Mouse (Mus musculus) frontal cortex, postnatal 14 days (tissue): ENCODE measurements around the gene Rab8a.
"Not testable (repeated sequence)": the region's sequence is repeated elsewhere in the genome, so short reads cannot be mapped to it uniquely, and the experiment has no call there.

Source experiments
- DNase-seq, 2 experiments: peaks; one replicate each; pipeline ENCODE4 v3.0.0; 2022; ENCODE audit warnings: low spot score in 2 of 2

Gene Rab8a

DNA sequence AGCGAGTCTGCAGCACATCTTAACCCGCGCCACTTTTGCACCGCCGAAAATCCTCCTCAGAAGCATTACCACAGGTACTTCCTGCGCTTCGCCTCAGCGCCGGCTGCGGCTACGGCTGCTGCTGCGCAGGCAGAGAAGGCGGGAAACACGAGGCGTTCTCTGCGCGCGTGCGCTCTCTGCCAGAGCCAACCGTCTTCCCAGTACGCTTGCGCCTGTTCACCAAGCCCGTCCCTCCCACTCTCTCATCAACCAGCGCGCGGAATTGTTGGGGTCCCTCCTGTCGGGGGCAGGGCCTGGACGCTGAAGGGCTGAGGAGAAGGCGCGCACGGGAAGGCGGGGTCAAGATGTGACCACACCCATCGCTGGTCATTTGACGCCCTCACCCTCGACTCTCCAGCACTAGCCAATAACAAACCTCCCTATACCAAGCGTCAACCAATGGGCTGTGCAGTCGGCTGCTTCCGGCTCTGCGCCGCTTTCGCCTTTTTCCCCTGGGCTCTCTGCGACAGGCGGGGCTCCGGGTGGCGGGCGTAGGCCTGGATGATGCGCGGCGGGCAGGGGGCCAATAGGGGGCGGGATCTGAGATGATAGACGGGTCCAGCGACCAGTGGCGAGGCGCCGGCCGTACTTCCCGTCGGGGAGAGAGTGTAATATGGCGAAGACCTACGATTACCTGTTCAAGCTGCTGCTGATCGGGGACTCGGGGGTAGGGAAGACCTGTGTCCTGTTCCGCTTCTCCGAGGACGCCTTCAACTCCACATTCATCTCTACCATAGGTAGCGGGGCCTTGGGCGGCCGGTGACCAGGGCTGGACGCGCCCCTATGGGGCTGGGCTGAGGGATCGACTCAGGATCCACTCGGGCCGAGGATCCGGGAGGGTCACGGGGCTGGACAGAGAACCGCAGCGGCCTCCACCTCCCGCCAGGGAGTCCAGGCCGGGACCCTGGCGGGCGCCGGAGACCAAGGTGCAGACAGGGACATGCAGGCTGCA is at the start of gene Rab8a:
Gene Rab8a (plus strand): TSS at position 494 of the 991 bp plus-strand sequence.
- peak; percentile 100 for DNase-seq

DNA sequence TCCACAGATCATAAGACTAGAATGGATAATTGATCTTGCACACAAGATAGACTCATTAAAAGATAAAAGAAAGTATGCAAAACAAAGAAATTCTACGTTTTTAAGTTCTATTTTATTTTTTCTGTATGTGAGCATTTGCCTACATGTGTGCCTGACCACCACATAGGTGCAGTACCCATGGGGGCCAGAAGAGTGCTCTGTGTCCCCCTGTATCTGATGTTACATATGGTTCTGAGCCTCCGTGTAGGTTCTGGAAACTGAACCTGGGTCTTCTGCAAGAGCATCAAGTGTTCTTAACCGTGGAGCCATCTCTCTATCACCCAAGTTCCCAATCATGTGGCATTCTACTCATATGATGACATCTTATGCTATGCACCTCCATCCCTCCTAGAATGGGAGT is 48.5 kb upstream of the Rab8a start:
- no peak for DNase-seq

DNA sequence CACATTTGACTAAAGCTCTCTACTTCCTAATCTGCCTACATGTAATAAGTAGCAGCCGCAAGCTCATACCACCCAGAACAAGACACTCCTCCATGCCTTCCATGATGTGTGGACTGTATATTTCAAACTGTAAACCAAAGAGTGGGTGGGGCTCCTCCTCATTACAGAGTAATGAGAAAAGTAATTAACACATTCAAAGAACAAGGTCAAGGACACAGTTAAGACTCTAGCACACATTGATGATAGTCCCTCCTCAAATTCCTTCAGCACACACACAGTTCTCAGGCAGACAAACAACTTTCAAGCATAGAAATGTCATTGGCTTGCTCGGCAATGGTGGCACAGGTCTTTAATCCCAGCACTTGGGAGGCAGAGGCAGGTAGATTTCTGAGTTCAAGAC is 45.8 kb upstream of the Rab8a start:
- no peak for DNase-seq

DNA sequence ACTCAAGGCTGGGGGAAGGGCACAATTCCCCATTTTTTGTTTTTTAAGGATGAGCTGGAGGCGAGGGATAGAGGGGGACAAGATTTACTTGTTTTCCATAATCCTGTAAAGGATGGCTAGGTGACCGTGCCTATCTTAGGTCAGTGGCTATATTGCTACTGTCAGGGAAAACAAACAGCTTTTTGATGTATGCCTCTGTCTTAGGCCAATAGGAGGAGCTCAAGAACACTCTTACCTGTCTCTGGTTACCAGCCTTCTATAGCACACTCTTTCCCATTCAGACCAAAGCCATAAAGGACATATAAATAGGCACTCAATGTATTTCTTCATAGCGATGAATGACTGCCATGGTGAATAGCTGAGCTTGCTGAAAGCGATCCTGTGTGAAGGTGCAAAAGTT is 42.4 kb upstream of the Rab8a start:
- no peak for DNase-seq

DNA sequence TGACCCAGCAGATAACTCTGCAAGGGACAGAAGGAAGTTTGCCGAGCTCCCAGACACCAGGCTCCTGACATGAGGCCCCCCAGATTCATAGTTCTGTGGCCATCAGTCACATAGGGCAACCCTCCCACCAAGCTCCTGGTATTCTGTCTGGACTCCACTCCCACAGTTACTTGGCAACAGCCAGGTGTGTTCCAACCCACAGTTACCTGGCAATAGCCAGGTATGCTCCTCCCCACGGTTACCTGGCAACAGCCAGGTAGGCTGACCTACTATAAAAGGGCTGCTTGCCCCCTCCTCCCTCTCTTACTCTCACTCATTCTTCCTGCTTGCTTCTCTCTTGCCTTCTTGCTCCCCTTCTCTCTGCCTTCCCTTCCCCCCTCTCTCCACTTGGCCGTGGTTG is 39.5 kb upstream of the Rab8a start:
- DNase-seq: not testable (repeated sequence)

DNA sequence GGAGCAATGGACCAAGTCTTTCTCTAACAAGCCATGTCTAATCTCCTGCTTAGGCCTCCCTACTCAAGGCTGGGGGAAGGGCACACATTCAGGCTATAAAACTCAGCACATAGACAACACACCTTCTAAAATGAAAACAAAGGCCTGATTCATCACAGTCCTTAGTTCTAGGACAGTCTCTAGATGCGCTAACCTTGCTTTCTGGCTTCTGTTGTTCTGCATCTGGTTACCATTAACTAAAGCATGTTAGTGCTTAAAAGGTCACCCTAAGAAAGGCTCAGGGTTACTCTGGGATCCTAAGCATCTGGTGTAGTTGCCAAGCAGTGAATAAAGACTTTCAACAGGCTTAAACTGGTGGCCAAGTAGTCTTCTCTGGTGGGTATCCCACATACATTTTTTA is 39.0 kb upstream of the Rab8a start:
- no peak for DNase-seq

DNA sequence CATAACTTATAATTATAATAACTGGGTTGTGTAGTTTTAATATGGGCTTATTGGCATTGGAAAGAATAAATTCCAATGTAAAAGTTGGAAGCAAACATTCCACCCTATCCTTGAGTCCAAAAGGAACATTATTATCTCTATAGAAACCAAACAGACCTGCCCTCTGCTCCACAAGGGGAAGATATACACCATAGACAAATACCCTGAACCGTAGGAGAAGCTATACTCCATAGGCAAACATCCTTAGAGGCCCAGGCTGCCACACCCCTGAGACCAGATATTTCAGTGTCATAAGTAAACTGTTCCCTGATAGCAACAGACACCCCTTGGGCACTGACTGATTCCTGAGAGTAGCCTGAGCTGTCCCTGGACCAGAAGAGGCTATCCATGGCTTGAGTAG is 33.2 kb upstream of the Rab8a start:
- DNase-seq: no peak

DNA sequence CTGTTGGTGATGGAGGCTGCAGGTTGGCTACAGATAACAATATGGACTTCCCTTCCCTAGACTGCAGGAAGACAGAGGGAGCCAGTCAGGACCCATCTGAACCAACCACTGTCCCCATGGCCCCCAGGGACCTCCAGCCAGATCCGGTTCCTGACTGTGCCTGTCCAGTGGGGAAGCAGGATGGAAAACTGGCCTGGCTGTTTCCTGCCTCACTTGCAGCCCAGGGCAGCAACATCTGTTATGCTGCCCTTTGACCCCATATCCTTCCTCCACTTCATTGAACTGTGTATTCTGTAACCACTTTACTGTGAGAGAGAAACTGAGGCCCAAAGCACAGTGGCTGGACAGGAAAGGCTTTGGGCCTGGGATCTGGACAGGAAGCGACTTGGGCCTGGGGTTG is 29.7 kb upstream of the Rab8a start:
- DNase-seq: no peak

DNA sequence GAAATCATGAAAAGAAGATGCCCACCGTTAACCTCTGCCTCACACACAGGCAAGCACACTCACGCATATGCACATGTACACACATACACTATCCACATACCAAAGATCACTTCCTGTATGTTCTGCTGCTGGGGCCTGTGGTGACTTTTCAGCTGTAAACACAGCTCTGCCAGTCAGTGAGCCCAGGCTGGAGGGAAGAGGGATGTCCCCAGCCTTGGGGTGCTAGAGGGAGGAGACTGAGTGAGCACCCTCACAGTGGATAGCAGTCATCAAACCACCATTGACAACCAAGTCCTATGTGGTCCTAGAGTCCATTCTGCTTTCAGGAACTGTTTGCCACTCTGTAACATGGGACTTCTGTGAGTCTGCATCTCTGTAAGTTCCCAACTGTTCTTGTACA is 29.1 kb upstream of the Rab8a start:
- no peak for DNase-seq

DNA sequence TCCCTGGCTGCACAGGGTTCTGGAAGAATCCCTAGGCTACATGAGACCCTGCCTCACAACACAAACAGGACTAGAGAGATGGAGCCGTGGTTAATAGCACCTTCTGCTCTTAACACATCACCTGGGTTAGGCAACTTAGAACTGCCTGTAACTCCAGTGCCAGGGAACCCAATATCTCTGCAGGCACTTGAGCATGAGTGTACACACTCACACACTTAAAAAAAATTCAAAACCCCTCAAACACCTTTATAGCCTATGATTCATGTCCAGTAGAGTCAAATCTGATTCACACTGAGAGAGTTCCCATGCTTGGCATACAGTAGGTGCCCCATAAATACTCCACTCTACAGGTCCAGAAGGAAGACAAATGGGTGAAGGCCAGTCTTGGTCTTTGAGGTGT is 28.6 kb upstream of the Rab8a start:
- DNase-seq: no peak

DNA sequence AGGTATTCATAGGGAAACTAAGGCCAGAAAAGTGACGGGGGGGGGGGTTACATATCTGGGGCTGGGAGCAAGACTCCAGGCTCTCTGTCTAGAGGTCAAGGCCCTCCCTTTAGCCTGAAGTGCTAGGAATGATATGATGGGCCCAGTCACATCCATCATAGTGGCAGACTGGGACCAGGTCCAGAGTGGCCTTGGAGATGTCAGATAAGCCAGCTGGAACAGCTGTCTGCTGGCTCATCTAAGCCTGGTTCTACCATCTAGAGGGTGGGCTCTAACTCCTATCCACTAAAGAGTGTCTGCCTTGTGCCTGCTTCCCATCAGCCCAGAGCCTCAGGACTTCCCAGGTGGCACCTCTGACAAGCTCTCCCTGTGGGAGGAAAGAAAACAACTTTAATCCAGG is 28.1 kb upstream of the Rab8a start:
- DNase-seq: no peak

DNA sequence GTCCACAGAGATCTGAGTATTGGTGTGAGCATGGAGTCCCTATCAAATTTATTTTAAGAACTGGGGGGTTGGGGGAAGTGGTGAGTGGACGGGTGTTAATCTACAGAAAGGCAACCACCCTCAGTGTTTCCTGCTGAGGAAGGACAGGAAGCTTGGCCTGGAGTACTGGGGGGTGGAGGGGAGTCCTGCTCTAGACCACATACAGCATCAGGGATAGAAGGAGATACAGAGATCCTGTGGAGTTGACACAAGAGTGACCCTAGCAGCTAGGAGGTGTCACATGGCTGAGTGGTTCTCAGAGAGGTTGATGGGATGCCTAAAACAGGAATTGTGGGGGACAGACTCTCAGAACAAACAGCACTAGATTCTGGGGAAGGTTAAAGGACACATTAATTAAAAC is 27.5 kb upstream of the Rab8a start:
- no peak for DNase-seq

DNA sequence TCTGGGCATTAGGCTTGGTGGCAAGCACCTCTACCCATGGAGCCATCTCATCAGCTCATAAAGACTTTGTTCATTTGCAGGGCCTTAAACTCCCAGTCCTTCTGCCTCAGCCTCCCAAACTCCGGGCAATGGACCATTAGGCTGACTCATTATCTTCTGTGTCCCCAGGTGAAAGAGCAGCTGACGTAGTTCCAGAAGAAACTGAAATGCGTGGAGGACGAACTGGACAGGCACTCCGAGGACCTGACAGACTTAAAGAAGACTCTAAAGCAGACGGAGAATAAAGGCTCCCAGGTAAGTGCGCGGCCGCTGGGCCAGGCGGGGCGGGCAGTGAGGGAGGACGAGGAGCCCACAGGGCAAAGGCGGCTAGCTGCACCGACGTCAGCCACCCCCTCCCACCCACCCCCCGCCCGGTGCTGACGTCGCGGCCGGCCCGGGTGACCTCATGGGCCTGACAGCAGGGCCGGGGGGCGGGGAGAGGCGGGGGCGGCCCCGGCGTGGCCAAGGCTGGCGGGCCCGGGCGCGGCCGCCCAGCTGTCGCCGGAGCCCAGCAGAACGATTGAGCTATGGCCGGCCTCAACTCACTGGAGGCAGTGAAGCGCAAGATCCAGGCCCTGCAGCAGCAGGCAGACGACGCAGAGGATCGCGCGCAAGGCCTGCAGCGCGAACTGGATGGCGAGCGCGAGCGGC is 26.1 kb upstream of the Rab8a start, which contains the start of gene Tpm4:
Gene Tpm4 (plus strand): TSS at position 220 of the 690 bp plus-strand sequence.
- DNase-seq: peak in 1 of 2 experiments; percentile 16

DNA sequence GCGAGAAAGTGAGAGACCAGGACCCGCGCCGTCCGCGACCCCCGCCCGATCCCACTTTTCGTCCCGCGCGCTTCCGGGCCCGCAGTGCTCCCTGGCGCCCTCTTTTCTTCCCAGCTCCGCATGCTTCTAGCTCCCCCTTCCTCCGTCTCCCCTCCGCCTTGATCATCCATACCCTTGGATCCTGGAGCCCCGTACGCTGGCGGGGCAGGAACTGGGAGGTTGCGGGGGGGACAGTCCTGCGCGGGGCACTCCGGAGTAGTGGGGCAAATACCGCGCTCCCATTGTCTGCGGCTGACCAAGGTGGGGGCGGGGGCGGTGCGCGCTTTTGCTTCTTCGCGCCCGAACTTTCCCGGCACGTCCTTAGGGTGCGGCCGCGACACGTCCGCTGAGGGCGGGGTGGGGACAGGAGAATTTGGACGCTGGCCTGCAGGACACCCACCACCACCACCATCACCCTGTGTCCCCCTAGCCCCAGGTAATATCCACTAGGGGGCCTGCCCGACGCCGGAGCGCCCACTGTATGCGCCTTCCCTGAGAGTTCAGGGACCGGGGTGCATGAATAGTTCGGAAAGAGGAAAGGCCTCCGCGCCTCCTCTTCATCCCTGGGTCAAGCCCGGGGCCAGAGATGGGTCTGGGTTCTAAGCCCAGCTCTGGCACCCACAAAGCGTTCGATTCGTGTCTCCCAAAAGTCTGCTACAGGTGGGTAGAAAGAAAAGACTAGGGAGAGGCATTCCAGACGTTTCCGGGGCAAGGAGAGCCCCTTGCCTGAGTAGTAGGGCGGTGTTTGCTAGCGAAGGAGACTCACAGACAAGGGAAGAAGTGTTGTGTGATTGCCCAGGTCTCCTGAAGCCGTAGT is 25.3 kb upstream of the Rab8a start:
- DNase-seq: no peak

DNA sequence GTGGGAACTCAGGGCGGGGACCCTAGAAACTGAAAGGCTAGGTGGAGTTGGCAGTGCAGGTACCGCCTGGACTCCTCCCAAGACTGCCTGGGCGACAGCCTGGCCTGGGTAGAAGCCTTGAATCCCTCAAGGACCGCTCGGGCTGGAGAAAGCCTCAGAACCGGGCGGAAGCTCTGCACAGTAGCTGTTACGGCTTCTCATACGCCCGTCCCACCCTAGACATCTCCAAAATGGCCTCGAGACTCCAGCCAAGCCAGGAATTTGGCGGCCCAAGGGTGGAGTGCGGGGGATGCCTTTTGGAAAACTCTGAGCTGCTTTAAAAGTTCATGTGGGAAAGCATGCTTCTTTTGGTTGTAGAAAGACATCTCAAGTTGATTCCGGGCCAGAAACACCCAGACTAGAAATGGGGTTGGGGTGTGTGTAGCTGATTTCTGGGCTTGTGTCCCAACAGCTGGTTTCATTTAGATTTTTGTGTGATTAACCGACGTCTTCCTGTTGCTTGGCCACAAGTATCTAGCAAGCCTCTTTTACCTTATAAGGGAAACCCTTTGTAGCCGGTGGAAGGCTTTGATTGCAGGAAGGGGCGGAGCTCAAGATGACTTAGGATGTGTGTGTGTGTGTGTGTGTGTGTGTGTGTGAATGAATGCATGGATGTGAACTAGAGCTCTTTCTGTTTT is 24.6 kb upstream of the Rab8a start:
- DNase-seq: peak; percentile 14 to 31

DNA sequence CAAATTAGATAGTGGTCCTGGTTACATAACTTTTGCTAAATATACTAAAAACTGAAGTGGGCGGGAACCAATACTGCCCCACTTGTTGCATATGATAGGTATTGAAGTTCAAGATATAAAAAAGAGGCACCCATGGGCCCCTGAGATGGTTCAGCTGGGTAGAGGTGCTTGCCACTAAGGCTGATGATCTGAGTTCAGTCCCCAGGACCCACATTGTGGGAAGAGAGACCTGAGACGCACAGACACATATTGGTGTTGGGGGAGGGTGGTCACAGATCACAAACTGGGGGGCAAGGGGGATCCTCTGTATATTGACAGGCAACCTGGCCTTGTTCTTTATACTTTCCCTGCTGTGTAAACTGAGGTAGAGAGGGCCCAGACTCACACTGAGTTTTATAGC is 23.6 kb upstream of the Rab8a start:
- DNase-seq: no peak

DNA sequence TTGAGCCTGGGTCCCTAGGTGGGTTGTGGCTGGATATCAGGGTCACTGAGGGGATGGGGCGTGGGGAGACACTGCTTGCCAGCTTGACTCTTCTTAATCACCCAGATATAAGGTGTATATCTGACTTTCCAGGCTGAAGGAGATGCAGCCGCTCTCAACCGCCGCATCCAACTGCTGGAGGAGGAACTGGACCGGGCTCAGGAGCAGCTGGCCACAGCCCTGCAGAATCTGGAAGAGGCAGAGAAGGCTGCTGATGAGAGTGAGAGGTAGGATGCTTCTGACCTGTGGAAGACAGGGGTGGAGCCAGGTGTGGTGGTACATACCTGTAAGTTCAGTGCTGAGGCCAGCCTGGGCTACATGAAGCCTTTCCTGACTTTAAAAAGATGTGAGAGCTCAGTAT is 22.5 kb upstream of the Rab8a start:
- DNase-seq: no peak

DNA sequence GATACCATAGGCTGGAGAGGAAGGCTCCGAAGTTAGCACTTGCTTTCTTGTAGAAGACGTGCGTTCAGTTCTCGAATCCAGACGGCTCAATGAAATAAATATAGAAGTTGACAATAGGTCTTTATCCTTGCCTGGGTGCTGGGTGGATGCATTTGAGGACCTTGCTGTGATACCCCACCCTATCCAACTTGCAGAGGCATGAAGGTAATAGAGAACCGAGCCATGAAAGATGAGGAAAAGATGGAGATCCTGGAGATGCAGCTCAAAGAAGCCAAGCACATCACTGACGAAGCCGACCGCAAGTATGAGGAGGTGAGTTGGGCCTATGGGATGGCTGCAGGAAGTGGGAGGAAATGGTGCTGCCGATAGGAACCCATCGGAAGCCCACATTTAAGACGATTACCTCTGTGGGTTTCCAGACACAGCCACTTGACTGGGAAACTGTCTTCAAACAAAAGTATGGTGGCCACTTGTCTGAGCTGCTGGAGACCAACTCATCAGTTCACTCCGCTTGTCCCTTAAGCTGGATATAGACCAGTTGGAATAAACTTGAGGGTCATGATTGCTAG is 17.7 kb upstream of the Rab8a start:
- no peak for DNase-seq

DNA sequence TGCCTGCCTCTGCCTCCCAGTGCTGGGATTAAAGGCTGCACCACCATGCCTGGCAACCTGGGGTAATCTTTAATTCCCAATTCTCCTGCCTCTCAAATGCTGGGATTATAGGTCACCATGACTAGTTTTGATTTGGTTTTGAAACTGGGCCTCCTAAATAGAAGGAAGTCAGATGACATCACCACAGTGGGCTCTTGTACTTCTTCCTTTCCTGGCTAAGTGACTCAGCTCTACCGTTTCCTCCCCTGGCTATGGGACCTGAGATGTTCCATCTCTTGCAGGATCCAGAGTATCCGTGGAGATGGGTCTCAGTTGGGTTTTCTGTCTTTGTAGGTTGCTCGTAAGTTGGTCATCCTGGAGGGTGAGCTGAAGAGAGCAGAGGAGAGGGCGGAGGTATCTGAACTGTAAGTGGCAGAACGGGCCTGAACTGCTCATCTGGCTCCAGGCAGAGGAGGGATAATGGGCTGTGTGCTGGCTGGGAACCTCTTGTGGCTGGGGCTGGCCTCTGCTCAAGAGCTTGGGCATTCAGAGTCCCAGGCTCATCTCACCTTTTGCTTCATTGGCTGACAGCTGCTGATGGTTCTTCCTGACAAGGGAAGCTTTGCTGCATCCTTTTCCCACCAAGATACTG is 16.5 kb upstream of the Rab8a start:
- no peak for DNase-seq

DNA sequence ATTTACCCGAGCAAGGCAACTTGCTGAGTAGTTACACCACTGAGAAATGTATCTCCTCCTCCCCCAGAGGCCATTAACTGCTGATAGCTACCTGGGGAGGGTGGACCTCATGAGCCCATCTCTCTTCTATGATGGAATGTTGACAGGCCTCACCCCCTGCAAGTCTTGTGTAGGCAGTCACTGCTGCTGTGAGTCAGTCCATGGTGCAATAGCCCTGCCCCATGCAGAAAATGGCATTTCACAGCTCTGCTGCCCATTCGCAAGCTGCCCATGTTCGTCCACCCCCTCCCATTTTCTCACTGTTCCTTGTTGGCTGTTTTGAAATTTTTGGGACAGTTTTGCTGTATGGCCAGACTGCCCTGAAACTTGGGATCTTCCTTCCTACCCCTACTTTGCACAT is 15.5 kb upstream of the Rab8a start:
- no peak for DNase-seq

DNA sequence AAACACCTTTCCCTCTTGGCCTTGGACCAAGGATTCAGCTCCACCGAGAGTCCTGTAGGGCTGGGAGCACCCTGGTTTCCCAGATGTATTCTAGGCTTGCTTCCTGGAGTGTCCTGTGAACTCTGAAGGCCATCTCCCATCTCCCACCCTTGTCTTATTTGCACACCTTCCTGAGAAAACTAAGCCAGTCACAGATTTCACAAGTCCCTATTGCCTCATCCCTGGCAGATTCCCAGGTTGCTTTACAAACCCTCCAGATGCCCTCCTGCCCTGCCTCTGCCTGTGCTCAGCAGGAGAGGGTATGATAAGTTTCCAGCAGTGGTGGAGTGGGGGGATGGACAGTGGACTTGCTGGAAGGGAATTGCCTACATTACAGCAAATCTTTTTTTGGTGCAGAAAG is 14.9 kb upstream of the Rab8a start:
- DNase-seq: no peak
